Mouse (Mus musculus) central nervous system, embryonic 11.5 days (tissue): Measurements from ENCODE around the gene Lin28b. TPM values are rescaled to one million over a fixed set of nuclear protein-coding genes. Genes with fewer than 3 reads are reported as not detected.

Experiments used
- polyA plus RNA-seq: library from polyadenylated mRNA; depleted of rRNA; stranded (reverse); fragments of >200 nt; gene quantifications from 2 replicates; pipeline ENCODE4 v1.2.3, GENCODE M21; 2012; rRNA removed

The Lin28b gene
- polyA plus RNA-seq = 14.0 and 14.2 TPM in 2 replicates

GRCm38 (mm10) chr10:45485761-45486602, at the start of gene Lin28b:
TSS of gene Lin28b (minus strand) at chr10:45486395.

DNA sequence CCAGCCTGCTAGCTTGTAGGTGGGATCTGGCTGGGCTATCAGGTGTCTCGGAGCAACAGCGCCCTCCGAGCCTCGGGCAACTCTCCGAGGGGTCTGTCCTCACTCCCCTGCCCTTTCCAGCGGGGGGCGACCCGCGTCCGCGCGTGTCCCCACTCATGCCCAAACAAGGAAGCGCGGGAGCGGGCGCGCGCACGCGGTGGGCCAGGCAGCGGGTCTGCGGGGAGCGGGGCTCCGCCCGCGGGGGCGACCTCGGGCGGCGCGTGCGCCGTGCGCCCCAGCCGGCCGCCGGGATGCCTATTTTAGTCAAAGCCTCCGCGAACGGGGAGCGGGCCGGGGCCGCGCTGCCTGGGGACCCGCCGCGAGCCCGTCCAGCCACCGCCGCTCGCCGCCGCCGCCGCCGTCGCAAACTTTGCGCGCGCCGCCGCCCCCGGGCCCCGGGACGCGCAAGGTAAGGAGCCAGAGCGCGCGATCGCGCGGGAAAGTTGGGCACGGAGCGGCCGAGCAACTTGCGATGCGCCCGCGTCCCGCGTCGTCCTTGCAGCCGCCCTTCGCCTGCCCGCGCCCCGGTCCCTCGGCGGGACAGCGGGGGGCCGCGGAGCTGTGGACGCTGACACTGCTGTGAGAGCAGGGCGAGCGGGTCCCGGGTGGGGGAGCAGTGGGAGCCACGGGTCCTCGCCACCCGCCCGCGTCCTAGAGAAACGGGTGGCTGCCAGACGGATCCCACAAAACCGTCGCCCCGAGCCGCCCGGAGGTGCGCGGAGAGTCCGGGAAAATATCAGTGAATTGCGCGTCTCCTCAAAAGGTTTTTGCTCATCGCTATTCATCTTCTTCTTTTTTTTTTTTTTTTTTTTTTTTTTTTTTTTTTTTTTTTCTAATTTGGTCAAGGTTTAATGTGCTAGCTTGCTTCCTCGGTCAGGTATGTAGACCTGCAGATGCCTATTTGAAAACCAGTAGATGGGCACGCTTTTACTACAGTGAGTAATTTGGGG, 150.5 kb downstream of the Lin28b start, which contains the start of gene Bves:
TSS of gene Bves (plus strand) at position 339 of the 989 bp plus-strand sequence.

Other genes starting within 250 kb of the Lin28b start
- 1.6 and 4.7 TPM in 2 replicates for gene Bves, start 150.6 kb downstream of the Lin28b start, polyA plus RNA-seq
- 17.3 and 29.2 TPM in 2 replicates for gene Hace1, start 91.4 kb upstream of the Lin28b start, polyA plus RNA-seq